Mouse (Mus musculus): ENCODE data around the gene Reep3. TPM values are rescaled to one million over a fixed set of nuclear protein-coding genes. Genes with fewer than 3 reads are reported as not detected.
A peak's percentile ranks its signal among the peaks of the same experiment; 100 is the strongest.

The Reep3 gene
- total and polyA plus RNA-seq, 3 experiments: 21.8 to 23.3 (median 23.2) TPM

- no peaks in the 10 kb centered on the region for H3K27me3 ChIP-seq (replicated peaks)
- peaks cover 17 to 57% of the 10 kb centered on the region in 2 experiments for H3K4me1 ChIP-seq (ENCODE audit: control insufficient read depth in 1 of 2, insufficient read depth in 2 of 2)
- DNase-seq (ENCODE audit: extremely low read depth): no peak
- TF ChIP-seq ETS1 (conservative IDR thresholded peaks at IDR 0.05; ENCODE audit: low read depth, low read length) (no peak), EP300 (IDR thresholded peaks at IDR 0.05; ENCODE audit: low read length) (no peak), ZKSCAN1 (IDR thresholded peaks at IDR 0.05; ENCODE audit: borderline replicate concordance, low read depth, low read length) (peak; percentile 13; the same call in 1 of the 2 replicates), IRF4 (IDR thresholded peaks at IDR 0.05; ENCODE audit: low read depth, low read length) (no peak), USF2 (conservative IDR thresholded peaks at IDR 0.05; ENCODE audit: low read depth, low read length) (no peak), CTCF (conservative IDR thresholded peaks at IDR 0.05 in 1 of 2, IDR thresholded peaks at IDR 0.05 in 1 of 2; ENCODE audit: low read depth in 2 of 2, low read length in 2 of 2) (no peak)
- H3K4me2 ChIP-seq (ENCODE audit: insufficient read depth, low read depth, poor library complexity, severe bottlenecking): no peak overlapping the region
- in situ Hi-C loops (cut with MboI; ENCODE audit: low pct_ligation_motif_present, low pct_unique_long_range_greater_than_20kb, low sequenced_read_pairs) (no loop called here), dilution Hi-C loops (cut with MboI; ENCODE audit: extremely low pct_ligation_motif_present, extremely low pct_unique_long_range_greater_than_20kb, low sequenced_read_pairs) (no loop called here)
- no peak overlapping the region for H3K27ac ChIP-seq (ENCODE audit: insufficient read depth, low read depth)
- H3K36me3 ChIP-seq (replicated peaks in 1 of 2; ENCODE audit: control insufficient read depth in 1 of 2, insufficient read depth in 1 of 2, low read length in 1 of 2): peaks cover 26 to 67% of the 10 kb centered on the region in 2 experiments
- no peak overlapping the region for H3K9ac ChIP-seq (ENCODE audit: insufficient read depth, low read depth)
- peaks cover 95% of the 10 kb centered on the region for H3K79me2 ChIP-seq (replicated peaks; ENCODE audit: control insufficient read depth, extremely low read depth, insufficient read depth, poor library complexity, severe bottlenecking)
- H3K4me3 ChIP-seq (replicated peaks in 1 of 3; ENCODE audit: low read depth in 2 of 3, low read length in 2 of 3, poor library complexity in 1 of 3): no peak overlapping the region
- H3K9me3 ChIP-seq (replicated peaks; ENCODE audit: low read length): no peaks in the 10 kb centered on the region
These were observed 12.9 kb upstream of the Reep3 start for GRCm38 (mm10) chr10:67109635-67110034.

GRCm38 (mm10) chr10:67108096-67108495 is 11.4 kb upstream of the Reep3 start:
- no peak overlapping the region for H3K4me2 ChIP-seq (ENCODE audit: insufficient read depth, low read depth, poor library complexity, severe bottlenecking)

GRCm38 (mm10) chr10:67107017-67107761 is 10.4 kb upstream of the Reep3 start:
- dilution Hi-C loops (cut with MboI; ENCODE audit: extremely low pct_ligation_motif_present, extremely low pct_unique_long_range_greater_than_20kb, low sequenced_read_pairs): no loop called here
- Histone ChIP-seq H3K4me2 (ENCODE audit: insufficient read depth, low read depth, poor library complexity, severe bottlenecking) (no peak overlapping the region), H3K4me1 (ENCODE audit: control insufficient read depth in 1 of 2, insufficient read depth in 2 of 2) (peaks cover 27 to 65% of the 10 kb centered on the region in 2 experiments), H3K9me3 (replicated peaks; ENCODE audit: low read length) (no peaks in the 10 kb centered on the region), H3K9ac (ENCODE audit: insufficient read depth, low read depth) (no peak overlapping the region), H3K27me3 (replicated peaks) (no peaks in the 10 kb centered on the region), H3K27ac (ENCODE audit: insufficient read depth, low read depth) (no peak overlapping the region), H3K36me3 (replicated peaks in 1 of 2; ENCODE audit: control insufficient read depth in 1 of 2, insufficient read depth in 1 of 2, low read length in 1 of 2) (peaks cover 28 to 84% of the 10 kb centered on the region in 2 experiments), H3K4me3 (replicated peaks in 1 of 3; ENCODE audit: low read depth in 2 of 3, low read length in 2 of 3, poor library complexity in 1 of 3) (no peak overlapping the region), H3K79me2 (replicated peaks; ENCODE audit: control insufficient read depth, extremely low read depth, insufficient read depth, poor library complexity, severe bottlenecking) (peaks cover 97% of the 10 kb centered on the region)
- in situ Hi-C loops (cut with MboI; ENCODE audit: low pct_ligation_motif_present, low pct_unique_long_range_greater_than_20kb, low sequenced_read_pairs): no loop called here
- no peak for DNase-seq (ENCODE audit: extremely low read depth)
- TF ChIP-seq MYC (IDR thresholded peaks at IDR 0.05; ENCODE audit: low read depth, low read length): no peak
- no peak for TF ChIP-seq ZC3H11A (IDR thresholded peaks at IDR 0.05; ENCODE audit: low read depth, low read length)
- no peak for TF ChIP-seq MXI1 (IDR thresholded peaks at IDR 0.05; ENCODE audit: low read depth, low read length)
- TF ChIP-seq SIN3A (IDR thresholded peaks at IDR 0.05; ENCODE audit: low read length): no peak
- no peak for TF ChIP-seq ZNF384 (IDR thresholded peaks at IDR 0.05; ENCODE audit: low read depth, low read length)
- no peak for TF ChIP-seq MAZ (IDR thresholded peaks at IDR 0.05; ENCODE audit: low read depth, low read length)
- TF ChIP-seq POLR2AphosphoS2 (IDR thresholded peaks at IDR 0.05; ENCODE audit: low read depth, low read length): no peak
- TF ChIP-seq CTCF (conservative IDR thresholded peaks at IDR 0.05 in 1 of 2, IDR thresholded peaks at IDR 0.05 in 1 of 2; ENCODE audit: low read depth in 2 of 2, low read length in 2 of 2): no peak
- no peak for TF ChIP-seq POLR2A (IDR thresholded peaks at IDR 0.05; ENCODE audit: low read depth, low read length)
- TF ChIP-seq HCFC1 (IDR thresholded peaks at IDR 0.05; ENCODE audit: low read depth, low read length): no peak
- TF ChIP-seq TBP (conservative IDR thresholded peaks at IDR 0.05; ENCODE audit: low read depth, low read length): no peak
- no peak for TF ChIP-seq E2F4 (IDR thresholded peaks at IDR 0.05; ENCODE audit: insufficient replicate concordance, low read depth, low read length)

More at GRCm38 (mm10) chr10:67108096-67108495, 11.4 kb upstream of the Reep3 start:
- dilution Hi-C loops (cut with MboI; ENCODE audit: extremely low pct_ligation_motif_present, extremely low pct_unique_long_range_greater_than_20kb, low sequenced_read_pairs) (no loop called here), in situ Hi-C loops (cut with MboI; ENCODE audit: low pct_ligation_motif_present, low pct_unique_long_range_greater_than_20kb, low sequenced_read_pairs) (no loop called here)
- Histone ChIP-seq H3K27me3 (replicated peaks) (no peaks in the 10 kb centered on the region), H3K4me3 (replicated peaks in 1 of 3; ENCODE audit: low read depth in 2 of 3, low read length in 2 of 3, poor library complexity in 1 of 3) (no peak overlapping the region), H3K79me2 (replicated peaks; ENCODE audit: control insufficient read depth, extremely low read depth, insufficient read depth, poor library complexity, severe bottlenecking) (peaks cover 97% of the 10 kb centered on the region), H3K9me3 (replicated peaks; ENCODE audit: low read length) (no peaks in the 10 kb centered on the region), H3K27ac (ENCODE audit: insufficient read depth, low read depth) (no peak overlapping the region), H3K4me1 (ENCODE audit: control insufficient read depth in 1 of 2, insufficient read depth in 2 of 2) (peaks cover 18 to 61% of the 10 kb centered on the region in 2 experiments), H3K36me3 (replicated peaks in 1 of 2; ENCODE audit: control insufficient read depth in 1 of 2, insufficient read depth in 1 of 2, low read length in 1 of 2) (peaks cover 26 to 80% of the 10 kb centered on the region in 2 experiments), H3K9ac (ENCODE audit: insufficient read depth, low read depth) (no peak overlapping the region)
- TF ChIP-seq EP300 (IDR thresholded peaks at IDR 0.05; ENCODE audit: low read length): no peak
- TF ChIP-seq TCF12 (IDR thresholded peaks at IDR 0.05; ENCODE audit: low read depth, low read length): no peak
- no peak for TF ChIP-seq TBP (conservative IDR thresholded peaks at IDR 0.05; ENCODE audit: low read depth, low read length)
- no peak for TF ChIP-seq JUND (conservative IDR thresholded peaks at IDR 0.05; ENCODE audit: low read depth, low read length)
- no peak for TF ChIP-seq MEF2A (IDR thresholded peaks at IDR 0.05; ENCODE audit: borderline replicate concordance, low read depth, low read length)
- no peak for DNase-seq (ENCODE audit: extremely low read depth)

Data from CH12.LX (cell line).